Mouse (Mus musculus): ENCODE results near the gene Mogs.

- TF ChIP-seq CTCF (IDR thresholded peaks at IDR 0.05; ENCODE audit: control insufficient read depth, insufficient read depth, insufficient read length) (no peak), CEBPB (IDR thresholded peaks at IDR 0.05; ENCODE audit: low read depth) (no peak)
Observed at GRCm38 (mm10) chr6:83122961-83123360, 7.7 kb downstream of the Mogs start.
